Mouse (Mus musculus): ENCODE results near the gene Gipc3. TPM values are rescaled to one million over a fixed set of nuclear protein-coding genes. Genes with fewer than 3 reads are reported as not detected.

Gene Gipc3
- polyA plus RNA-seq, 1 experiment from 2014 or later: not detected

DNA sequence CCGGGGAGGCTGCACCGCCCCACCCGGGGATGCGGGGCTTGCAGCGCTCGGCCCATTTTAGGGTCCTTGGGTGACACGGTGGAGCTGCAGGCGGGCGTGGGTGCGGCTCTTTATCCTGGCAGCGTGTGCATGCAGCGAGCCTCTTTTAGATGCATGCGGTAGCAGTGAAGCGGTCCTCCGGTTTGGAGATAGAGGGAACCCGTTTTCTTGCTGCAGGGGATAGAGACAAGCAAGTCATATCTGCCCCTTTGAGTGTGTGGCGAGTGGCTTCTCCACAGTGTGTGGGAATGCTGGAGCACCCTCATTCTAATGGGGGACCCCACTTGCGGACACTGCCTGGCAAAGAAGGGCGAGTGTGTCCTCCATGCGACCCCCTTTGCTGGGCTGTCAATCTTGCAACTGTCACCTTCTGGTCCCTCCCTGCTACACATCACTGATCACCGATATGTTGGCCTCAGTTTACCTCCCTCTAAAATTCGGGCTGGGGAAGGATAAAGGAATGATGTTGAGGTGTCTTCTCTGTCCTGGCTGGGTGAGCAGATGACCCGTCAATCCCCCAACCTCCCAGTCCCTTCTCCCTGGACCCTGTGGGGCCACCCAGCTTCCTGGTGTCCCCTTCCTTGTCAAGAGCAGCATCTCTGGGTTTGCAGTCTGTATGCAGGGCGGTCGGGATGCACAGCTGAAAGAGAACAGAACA is 49.6 kb downstream of the Gipc3 start:
- Histone ChIP-seq H3K4me3 (replicated peaks; ENCODE audit: low read length) (peak overlapping the region; percentile 74), H3K9ac (peak overlapping the region; percentile 80), H3K9me3 (ENCODE audit: control insufficient read depth, low read length) (no peaks in the 10 kb centered on the region), H3K36me3 (replicated peaks; ENCODE audit: control insufficient read depth, insufficient read depth) (no peaks in the 10 kb centered on the region), H3K4me1 (replicated peaks; ENCODE audit: control insufficient read depth, insufficient read depth, low read length) (peaks cover 25% of the 10 kb centered on the region), H3K4me2 (replicated peaks) (peak overlapping the region; percentile 92), H3K27ac (peak overlapping the region; percentile 81), H3K27me3 (ENCODE audit: control insufficient read depth, insufficient read depth, low read length) (peaks cover 25% of the 10 kb centered on the region)
- no peak for DNase-seq (ENCODE audit: low spot score)
- peak; percentile 15 for ATAC-seq (ENCODE audit: low FRiP score)
- 3% methylated on average over 25 of the region's 25 CpGs for WGBS

GRCm38 (mm10) chr10:81292554-81293333 is 50.3 kb downstream of the Gipc3 start, which contains the start of gene Pip5k1c:
Gene Pip5k1c, plus strand, starts transcription at chr10:81292963.
- Histone ChIP-seq H3K9ac (peak within 1 kb of the TSS; percentile 80), H3K4me2 (replicated peaks) (peak within 1 kb of the TSS; percentile 92), H3K4me3 (replicated peaks; ENCODE audit: low read length) (peak within 1 kb of the TSS; percentile 74), H3K4me1 (replicated peaks; ENCODE audit: control insufficient read depth, insufficient read depth, low read length) (peaks cover 25% of the 10 kb centered on the region), H3K36me3 (replicated peaks; ENCODE audit: control insufficient read depth, insufficient read depth) (no peaks in the 10 kb centered on the region), H3K9me3 (ENCODE audit: control insufficient read depth, low read length) (no peaks in the 10 kb centered on the region), H3K27ac (peak within 1 kb of the TSS; percentile 81), H3K27me3 (ENCODE audit: control insufficient read depth, insufficient read depth, low read length) (peaks cover 25% of the 10 kb centered on the region)
- DNase-seq (ENCODE audit: low spot score): peak; percentile 99
- WGBS: under 1% methylated on average over 58 of the region's 80 CpGs
- ATAC-seq (ENCODE audit: low FRiP score): peak; percentile 96

GRCm38 (mm10) chr10:81291511-81292104 is 51.5 kb downstream of the Gipc3 start, which contains the start of gene Tjp3:
Gene Tjp3, minus strand, starts transcription at chr10:81291581.
- ATAC-seq (ENCODE audit: low FRiP score): no peak
- Histone ChIP-seq H3K27ac (no peak within 1 kb of the TSS), H3K9me3 (ENCODE audit: control insufficient read depth, low read length) (no peaks in the 10 kb centered on the region), H3K27me3 (ENCODE audit: control insufficient read depth, insufficient read depth, low read length) (peaks cover 25% of the 10 kb centered on the region), H3K4me1 (replicated peaks; ENCODE audit: control insufficient read depth, insufficient read depth, low read length) (peaks cover 25% of the 10 kb centered on the region), H3K36me3 (replicated peaks; ENCODE audit: control insufficient read depth, insufficient read depth) (no peaks in the 10 kb centered on the region), H3K4me2 (replicated peaks) (no peak within 1 kb of the TSS), H3K9ac (no peak within 1 kb of the TSS), H3K4me3 (replicated peaks; ENCODE audit: low read length) (no peak within 1 kb of the TSS)
- WGBS: 74% methylated on average over 9 of the region's 9 CpGs
- DNase-seq (ENCODE audit: low spot score): no peak

DNA sequence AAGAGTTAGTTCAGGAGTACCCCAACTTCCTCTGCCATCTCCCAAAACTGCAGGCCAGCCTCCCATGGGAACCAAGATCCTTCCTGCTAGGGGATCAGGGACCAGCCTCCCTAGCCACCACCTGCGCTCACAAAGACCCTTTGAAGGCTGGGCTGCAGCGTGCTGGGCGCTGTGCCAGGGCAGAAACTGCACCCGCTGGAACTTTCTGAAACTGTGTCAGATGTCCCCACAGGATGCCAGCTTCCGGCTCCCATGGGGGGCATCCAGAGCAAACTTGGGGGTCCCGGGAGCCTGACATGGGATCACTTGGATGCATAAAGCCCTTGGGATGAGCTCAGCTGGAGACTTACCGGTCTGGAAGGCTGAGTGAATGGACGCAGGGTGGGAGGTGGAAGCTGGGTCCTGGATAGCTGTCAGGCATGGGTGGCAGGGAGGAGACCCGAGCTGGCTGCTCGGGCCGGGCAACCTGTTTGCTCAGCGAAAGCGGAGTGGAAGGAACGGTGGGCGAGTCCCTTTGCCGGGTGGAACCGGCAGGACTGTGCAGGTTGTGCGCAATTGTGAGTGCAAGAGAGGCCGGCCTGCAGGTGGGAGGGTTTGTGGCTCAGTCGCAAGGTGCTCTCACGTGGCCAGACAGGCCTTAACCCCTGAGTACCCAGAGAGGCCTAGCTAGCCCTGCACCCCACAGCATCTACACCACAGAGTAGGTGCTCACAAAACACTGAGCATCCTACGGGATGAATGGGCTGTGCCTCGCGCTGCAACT is 52.2 kb downstream of the Gipc3 start:
- Histone ChIP-seq H3K27me3 (ENCODE audit: control insufficient read depth, insufficient read depth, low read length) (peaks cover 25% of the 10 kb centered on the region), H3K27ac (no peak overlapping the region), H3K9ac (no peak overlapping the region), H3K4me2 (replicated peaks) (no peak overlapping the region), H3K4me1 (replicated peaks; ENCODE audit: control insufficient read depth, insufficient read depth, low read length) (peaks cover 25% of the 10 kb centered on the region), H3K9me3 (ENCODE audit: control insufficient read depth, low read length) (no peaks in the 10 kb centered on the region), H3K4me3 (replicated peaks; ENCODE audit: low read length) (no peak overlapping the region), H3K36me3 (replicated peaks; ENCODE audit: control insufficient read depth, insufficient read depth) (no peaks in the 10 kb centered on the region)
- no peak for DNase-seq (ENCODE audit: low spot score)
- no peak for ATAC-seq (ENCODE audit: low FRiP score)
- 20% methylated on average over 24 of the region's 24 CpGs for WGBS

- Histone ChIP-seq H3K9ac (no peak overlapping the region), H3K27ac (no peak overlapping the region), H3K4me3 (replicated peaks; ENCODE audit: low read length) (no peak overlapping the region), H3K27me3 (ENCODE audit: control insufficient read depth, insufficient read depth, low read length) (peaks cover 33% of the 10 kb centered on the region), H3K4me2 (replicated peaks) (no peak overlapping the region), H3K4me1 (replicated peaks; ENCODE audit: control insufficient read depth, insufficient read depth, low read length) (peaks cover 19% of the 10 kb centered on the region), H3K36me3 (replicated peaks; ENCODE audit: control insufficient read depth, insufficient read depth) (no peaks in the 10 kb centered on the region), H3K9me3 (ENCODE audit: control insufficient read depth, low read length) (no peaks in the 10 kb centered on the region)
- ATAC-seq (ENCODE audit: low FRiP score): no peak
- 62% methylated on average over 14 of the region's 14 CpGs for WGBS
- no peak for DNase-seq (ENCODE audit: low spot score)
Observed at GRCm38 (mm10) chr10:81289811-81290210, 53.3 kb downstream of the Gipc3 start.

DNA sequence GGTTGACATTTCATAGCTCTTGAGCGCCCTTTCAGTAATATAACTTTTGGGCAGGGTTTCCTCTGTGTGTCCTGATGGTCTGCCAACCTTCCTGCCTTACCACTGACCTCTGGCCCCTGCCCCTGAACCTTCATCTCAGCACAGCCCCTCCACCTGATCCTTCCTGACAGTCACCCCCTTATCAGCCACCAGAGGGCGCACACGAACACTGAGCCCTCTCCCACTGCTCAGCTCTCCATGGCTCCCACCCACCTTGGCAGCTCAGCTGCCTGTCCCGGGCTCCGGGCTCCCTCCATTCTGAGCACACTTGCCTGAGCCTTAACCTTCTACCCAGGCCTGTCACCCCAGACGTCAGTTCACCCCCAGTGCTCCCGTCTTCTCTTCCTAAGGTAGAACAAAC is 53.8 kb downstream of the Gipc3 start:
- Histone ChIP-seq H3K9ac (no peak overlapping the region), H3K27ac (no peak overlapping the region), H3K4me1 (replicated peaks; ENCODE audit: control insufficient read depth, insufficient read depth, low read length) (peaks cover 14% of the 10 kb centered on the region), H3K4me3 (replicated peaks; ENCODE audit: low read length) (no peak overlapping the region), H3K36me3 (replicated peaks; ENCODE audit: control insufficient read depth, insufficient read depth) (no peaks in the 10 kb centered on the region), H3K27me3 (ENCODE audit: control insufficient read depth, insufficient read depth, low read length) (peaks cover 38% of the 10 kb centered on the region), H3K9me3 (ENCODE audit: control insufficient read depth, low read length) (no peaks in the 10 kb centered on the region), H3K4me2 (replicated peaks) (no peak overlapping the region)
- 2% methylated on average over 7 of the region's 7 CpGs for WGBS
- ATAC-seq (ENCODE audit: low FRiP score) (no peak), DNase-seq (ENCODE audit: low spot score) (peak; percentile 75)

GRCm38 (mm10) chr10:81288601-81289000 is 54.5 kb downstream of the Gipc3 start:
- DNase-seq (ENCODE audit: low spot score) (peak; percentile 49), ATAC-seq (ENCODE audit: low FRiP score) (no peak)
- WGBS: 34% methylated on average over 6 of the region's 6 CpGs
- H3K9me3 ChIP-seq (ENCODE audit: control insufficient read depth, low read length): no peaks in the 10 kb centered on the region
- peaks cover 8% of the 10 kb centered on the region for H3K4me1 ChIP-seq (replicated peaks; ENCODE audit: control insufficient read depth, insufficient read depth, low read length)
- no peak overlapping the region for H3K4me2 ChIP-seq (replicated peaks)
- no peak overlapping the region for H3K27ac ChIP-seq
- H3K27me3 ChIP-seq (ENCODE audit: control insufficient read depth, insufficient read depth, low read length): peaks cover 45% of the 10 kb centered on the region
- no peaks in the 10 kb centered on the region for H3K36me3 ChIP-seq (replicated peaks; ENCODE audit: control insufficient read depth, insufficient read depth)
- peak overlapping the region; percentile 16; the same call in 1 of the 2 replicates for H3K9ac ChIP-seq
- H3K4me3 ChIP-seq (replicated peaks; ENCODE audit: low read length): no peak overlapping the region

DNA sequence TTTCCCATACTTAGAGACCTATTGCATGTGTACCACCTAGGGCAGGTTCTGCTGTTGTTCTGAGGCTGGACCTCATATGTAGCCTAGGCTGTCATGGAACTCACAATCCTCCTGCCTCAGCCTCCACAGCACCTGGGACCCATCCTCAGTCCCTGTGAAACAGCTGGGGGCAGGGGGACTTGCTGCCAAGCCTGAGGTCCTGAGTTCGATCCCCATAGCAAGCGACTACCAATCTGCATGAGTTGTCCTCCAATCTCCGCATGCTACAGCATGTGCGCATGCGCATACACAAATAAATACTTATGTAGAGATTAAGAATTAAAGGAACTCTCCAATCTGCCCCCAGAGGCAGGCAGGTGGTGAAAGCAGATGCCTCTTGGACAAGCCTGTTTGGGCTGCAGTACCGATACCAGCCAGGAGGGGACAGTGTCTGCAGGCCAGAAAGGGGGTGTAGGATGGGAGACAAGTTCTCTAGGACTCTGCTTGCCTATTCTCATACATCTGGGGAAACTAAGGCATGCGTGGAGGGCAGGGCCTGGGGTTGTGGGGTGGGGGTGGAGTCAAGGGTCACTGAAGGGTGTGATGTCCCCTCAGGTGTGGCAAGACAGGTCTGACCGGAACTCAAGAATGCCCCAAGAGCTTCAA is 55.4 kb downstream of the Gipc3 start:
- no peak for DNase-seq (ENCODE audit: low spot score)
- Histone ChIP-seq H3K9me3 (ENCODE audit: control insufficient read depth, low read length) (no peaks in the 10 kb centered on the region), H3K27ac (no peak overlapping the region), H3K4me3 (replicated peaks; ENCODE audit: low read length) (no peak overlapping the region), H3K36me3 (replicated peaks; ENCODE audit: control insufficient read depth, insufficient read depth) (no peaks in the 10 kb centered on the region), H3K9ac (no peak overlapping the region), H3K27me3 (ENCODE audit: control insufficient read depth, insufficient read depth, low read length) (peaks cover 50% of the 10 kb centered on the region), H3K4me1 (replicated peaks; ENCODE audit: control insufficient read depth, insufficient read depth, low read length) (peaks cover 8% of the 10 kb centered on the region), H3K4me2 (replicated peaks) (no peak overlapping the region)
- 63% methylated on average over 8 of the region's 8 CpGs for WGBS
- no peak for ATAC-seq (ENCODE audit: low FRiP score)
